Mouse (Mus musculus) brown adipose tissue, adult 24 weeks (tissue): ENCODE results near the gene Hsdl2. TPM values are rescaled to one million over a fixed set of nuclear protein-coding genes. Genes with fewer than 3 reads are reported as not detected.
A peak's percentile ranks its signal among the peaks of the same experiment; 100 is the strongest.

Source experiments
- H3K27ac ChIP-seq: fragments of 200-500 bp; replicated peaks from 2 replicates; pipeline ENCODE4 v1.5.1; 2012; ENCODE audit warnings: low read depth, mild to moderate bottlenecking, low read length
- H3K4me1 ChIP-seq: fragments of 200-500 bp; 2 replicates; pipeline ENCODE4 v1.6.1; 2012; ENCODE audit warnings: low read length, mixed read lengths; ENCODE audit not compliant: control insufficient read depth, insufficient read depth, insufficient read length
- H3K4me3 ChIP-seq: fragments of 200-500 bp; 2 replicates; pipeline ENCODE4 v1.5.1; 2012; ENCODE audit warnings: low read depth, mild to moderate bottlenecking, low read length, moderate library complexity; ENCODE audit not compliant: insufficient read depth
- polyA plus RNA-seq: library from polyadenylated mRNA; stranded (reverse); fragments of >200 nt; gene quantifications from 2 replicates; pipeline ENCODE4 v1.2.4, GENCODE M21; 2012; ENCODE audit not compliant: missing spikeins, insufficient read depth, insufficient read length

Hsdl2 gene
- polyA plus RNA-seq, 1 experiment: 343 TPM

DNA sequence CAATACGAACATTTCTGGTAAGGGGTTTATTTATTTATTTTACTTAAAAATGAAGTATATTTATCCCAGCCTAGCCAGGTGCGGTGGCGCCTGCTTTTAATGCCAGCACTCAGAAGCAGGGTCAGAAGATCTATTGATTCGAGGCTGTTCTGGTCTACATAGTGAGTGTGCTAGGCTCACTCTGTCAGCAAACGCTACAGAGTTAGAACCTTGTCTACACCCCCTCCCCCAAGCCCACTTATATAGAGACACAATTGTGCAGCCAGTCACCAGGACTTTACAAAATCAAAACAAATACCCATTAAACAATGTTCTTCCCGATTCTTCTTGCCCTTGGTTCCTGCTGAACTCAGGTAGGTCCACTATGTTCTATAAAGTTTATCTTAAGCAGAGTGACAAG, 823 bp downstream of the Hsdl2 start:
- Histone ChIP-seq H3K27ac (peak overlapping the region; percentile 82), H3K4me1 (peaks cover under 1% of the 10 kb centered on the region; the same call in 1 of the 2 replicates)

DNA sequence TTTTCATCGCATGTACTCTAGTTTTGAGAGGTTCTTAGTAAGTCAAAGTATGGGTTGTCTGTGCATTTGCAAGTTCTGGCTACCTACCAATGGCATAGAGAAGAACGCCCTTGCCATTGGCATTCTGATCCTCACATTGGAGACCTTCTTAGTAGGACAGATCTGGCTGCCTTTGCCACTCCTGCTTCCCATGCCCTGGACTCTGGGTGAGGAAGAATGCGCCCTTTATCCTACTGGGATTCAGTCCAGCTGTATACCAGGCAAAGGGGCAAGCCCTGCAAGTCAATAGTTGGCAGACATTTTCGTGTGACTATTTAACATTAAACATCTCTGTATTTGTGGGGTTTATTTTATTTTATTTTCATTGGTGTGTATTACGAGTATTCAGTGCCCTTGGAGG, 3.7 kb downstream of the Hsdl2 start:
- Histone ChIP-seq H3K4me3 (no peak overlapping the region), H3K27ac (0 out of 2 replicates have a peak overlapping the region, but pooled peaks have one; percentile 80), H3K4me1 (peaks cover 12% of the 10 kb centered on the region; the same call in 1 of the 2 replicates)

More for the DNA sequence above, 823 bp downstream of the Hsdl2 start:
- peak overlapping the region; percentile 85 for H3K4me3 ChIP-seq

GRCm38 (mm10) chr4:59587215-59587871, 6.0 kb downstream of the Hsdl2 start:
- H3K4me1 ChIP-seq: peaks cover 12% of the 10 kb centered on the region
- H3K27ac ChIP-seq: peak overlapping the region; percentile 28
- H3K4me3 ChIP-seq: no peak overlapping the region

DNA sequence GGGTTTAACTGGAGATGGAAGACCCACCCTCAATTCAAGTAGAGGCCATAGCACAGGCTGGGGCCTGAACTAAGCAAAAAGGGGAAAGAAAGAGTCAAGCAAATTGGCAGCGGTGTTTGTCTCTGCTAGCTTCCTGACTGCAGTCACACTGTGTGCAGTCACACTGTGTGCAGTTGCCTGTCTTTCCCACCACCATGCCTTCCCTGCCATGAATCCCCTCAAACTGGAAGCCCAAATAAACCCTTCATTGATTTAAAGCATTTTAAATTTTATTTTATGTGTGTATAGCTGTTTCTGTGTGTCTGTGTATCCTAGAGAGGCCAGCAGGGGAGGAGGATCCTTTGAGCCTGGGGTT, 6.5 kb downstream of the Hsdl2 start:
- H3K27ac ChIP-seq: no peak overlapping the region
- no peak overlapping the region for H3K4me3 ChIP-seq
- H3K4me1 ChIP-seq: peaks cover 12% of the 10 kb centered on the region

GRCm38 (mm10) chr4:59594614-59595013, 13.3 kb downstream of the Hsdl2 start:
- H3K4me1 ChIP-seq: peaks cover 2% of the 10 kb centered on the region; the same call in 1 of the 2 replicates
- no peak overlapping the region for H3K4me3 ChIP-seq
- no peak overlapping the region for H3K27ac ChIP-seq

GRCm38 (mm10) chr4:59596556-59596955, 15.2 kb downstream of the Hsdl2 start:
- no peak overlapping the region for H3K4me3 ChIP-seq
- H3K4me1 ChIP-seq: no peaks in the 10 kb centered on the region
- H3K27ac ChIP-seq: no peak overlapping the region

- H3K4me3 ChIP-seq: no peak overlapping the region
- H3K4me1 ChIP-seq: no peaks in the 10 kb centered on the region
- no peak overlapping the region for H3K27ac ChIP-seq
These were observed 21.3 kb downstream of the Hsdl2 start for GRCm38 (mm10) chr4:59602704-59603103.

DNA sequence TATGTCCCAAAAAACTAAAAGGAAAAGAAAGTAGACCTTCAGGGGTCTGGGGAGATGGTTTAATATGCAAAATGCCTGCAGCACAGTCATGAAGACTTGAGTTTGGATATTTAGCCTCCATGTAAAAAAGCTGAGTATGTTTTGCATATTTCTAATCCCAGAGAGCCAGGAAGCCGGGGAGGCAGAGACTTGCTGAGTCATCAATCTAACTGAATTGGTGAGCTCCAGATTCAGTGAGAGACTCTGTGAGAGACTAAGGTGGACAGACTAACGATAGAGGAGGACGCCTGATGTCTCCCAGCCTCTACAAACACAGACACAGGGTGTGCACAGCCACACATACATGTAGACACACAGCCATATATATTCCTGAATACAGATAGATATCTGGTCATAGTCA, 23.5 kb downstream of the Hsdl2 start:
- H3K27ac ChIP-seq: no peak overlapping the region
- H3K4me1 ChIP-seq: no peaks in the 10 kb centered on the region
- H3K4me3 ChIP-seq: no peak overlapping the region

DNA sequence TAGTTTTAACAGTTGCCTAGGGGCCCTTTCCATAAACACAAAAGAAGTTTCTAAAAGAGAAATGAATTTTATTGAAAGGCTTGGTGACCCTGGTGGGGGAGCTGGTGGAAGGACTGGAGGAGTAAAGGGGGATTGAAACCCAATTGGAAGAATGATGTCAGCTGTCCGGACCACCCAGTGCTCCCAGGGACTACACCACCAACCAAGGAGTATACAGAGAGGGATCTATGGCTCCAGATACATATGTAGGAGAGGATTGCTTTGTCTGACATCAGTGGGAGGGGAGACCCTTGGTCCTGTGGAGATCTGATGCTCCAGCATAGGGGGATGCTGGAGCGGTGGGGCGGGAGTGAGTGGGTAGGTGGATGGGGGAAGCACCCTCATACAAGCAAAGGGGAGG, 24.1 kb downstream of the Hsdl2 start:
- no peaks in the 10 kb centered on the region for H3K4me1 ChIP-seq
- H3K4me3 ChIP-seq: no peak overlapping the region
- no peak overlapping the region for H3K27ac ChIP-seq

GRCm38 (mm10) chr4:59610411-59610810, 29.0 kb downstream of the Hsdl2 start:
- Histone ChIP-seq H3K27ac (no peak overlapping the region), H3K4me3 (no peak overlapping the region), H3K4me1 (no peaks in the 10 kb centered on the region)

DNA sequence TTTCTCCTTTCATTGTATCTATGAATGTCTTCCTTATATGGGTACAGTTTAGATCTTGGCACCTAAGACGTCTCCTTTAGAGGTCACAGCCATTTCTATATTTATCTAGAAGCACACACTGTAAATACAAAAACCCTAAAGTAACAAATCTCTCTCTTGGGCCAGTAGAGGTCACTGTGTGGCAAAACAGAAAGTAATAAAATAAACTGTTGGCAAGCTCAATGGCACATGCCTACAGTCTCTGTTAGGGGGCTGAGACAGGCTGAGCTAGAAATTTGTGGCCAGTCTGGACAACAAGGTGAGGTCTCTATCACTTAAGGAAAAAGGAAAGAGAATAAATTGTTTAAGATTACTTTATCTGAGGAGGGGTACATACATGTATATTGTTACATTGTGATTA, 33.6 kb downstream of the Hsdl2 start:
- H3K27ac ChIP-seq: no peak overlapping the region
- H3K4me3 ChIP-seq: no peak overlapping the region
- no peaks in the 10 kb centered on the region for H3K4me1 ChIP-seq

DNA sequence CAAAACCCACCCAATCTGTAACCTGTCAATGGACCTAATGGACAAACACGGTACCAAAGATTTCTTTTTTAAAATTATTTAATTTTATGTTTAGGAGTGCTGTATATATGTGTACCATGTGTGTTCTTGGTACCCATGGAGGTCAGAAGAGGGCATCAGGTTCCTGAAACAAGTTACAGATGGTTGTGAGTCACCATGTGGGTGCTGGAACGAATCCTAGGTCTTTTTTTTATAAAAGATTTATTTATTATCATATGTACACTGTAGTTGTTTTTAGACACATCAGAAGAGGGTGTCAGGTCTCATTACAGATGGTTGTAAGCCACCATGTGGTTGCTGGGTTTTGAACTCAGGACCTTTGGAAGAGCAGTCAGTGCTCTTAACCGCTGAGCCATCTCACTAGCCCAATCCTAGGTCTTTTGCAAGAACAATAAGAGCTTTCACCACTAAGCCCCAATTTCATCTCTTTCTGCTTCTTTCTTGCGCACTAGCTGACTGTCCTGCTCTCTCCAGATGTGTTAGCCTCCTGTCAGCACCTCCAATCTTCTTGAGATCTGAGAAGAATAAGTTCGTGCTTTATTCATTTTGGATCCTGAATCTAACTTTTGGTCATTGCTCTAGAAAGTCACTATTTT, 38.4 kb downstream of the Hsdl2 start:
- no peak overlapping the region for H3K27ac ChIP-seq
- no peaks in the 10 kb centered on the region for H3K4me1 ChIP-seq
- no peak overlapping the region for H3K4me3 ChIP-seq

- Histone ChIP-seq H3K27ac (peak overlapping the region; percentile 57), H3K4me1 (no peaks in the 10 kb centered on the region), H3K4me3 (peak overlapping the region; percentile 85)
These were observed 44.3 kb downstream of the Hsdl2 start for GRCm38 (mm10) chr4:59625676-59625997.

DNA sequence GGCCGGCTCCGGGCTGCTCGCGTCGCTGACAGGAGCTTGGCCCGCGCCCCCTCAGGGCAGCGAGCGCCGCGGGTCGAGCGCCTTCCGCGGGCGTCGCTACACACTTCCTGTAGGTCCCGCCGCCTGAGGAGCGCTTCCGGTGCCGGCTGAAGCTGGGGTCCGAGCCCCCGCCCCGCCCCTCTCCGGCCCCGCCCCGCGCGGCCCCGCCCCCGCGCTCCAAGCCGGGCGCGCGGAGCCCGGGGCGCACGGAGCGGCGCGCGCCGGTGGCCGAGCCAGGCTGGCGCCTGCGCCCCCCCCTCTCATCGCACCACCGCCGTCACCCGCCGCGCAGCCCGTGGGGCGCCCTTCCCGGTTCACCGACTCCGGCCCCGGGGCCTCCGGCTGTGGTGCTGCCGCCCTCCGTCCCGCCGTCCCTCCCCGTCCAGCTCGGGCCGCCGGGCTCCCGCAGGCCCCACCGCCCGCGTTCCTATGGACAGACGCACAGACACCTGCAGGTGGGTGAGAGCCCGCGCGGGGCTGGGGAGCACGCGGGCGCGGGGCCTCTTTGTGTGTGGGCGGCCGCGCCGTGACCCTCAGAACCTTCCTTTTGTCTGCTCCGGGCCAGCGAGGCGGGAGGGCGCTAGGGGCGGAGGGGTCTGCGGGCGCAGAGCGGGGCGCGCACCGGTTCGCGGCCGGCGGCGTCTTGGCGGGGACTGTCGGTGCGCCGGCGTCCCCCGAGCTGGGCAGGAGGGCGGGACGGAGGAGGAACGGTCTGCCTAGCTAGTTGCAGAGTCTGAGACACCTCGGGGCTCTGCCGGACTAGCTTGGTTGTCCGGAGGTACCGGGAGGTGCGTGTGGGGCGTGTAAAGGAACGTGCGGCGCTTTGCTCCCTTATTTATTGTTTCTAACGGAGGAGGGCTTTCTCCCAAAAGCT, 44.9 kb downstream of the Hsdl2 start, which contains the start of gene E130308A19Rik:
Gene E130308A19Rik (plus strand): TSS at position 214 of the 913 bp plus-strand sequence.
- peak within 1 kb of the TSS; percentile 85 for H3K4me3 ChIP-seq
- peak within 1 kb of the TSS; percentile 57 for H3K27ac ChIP-seq
- H3K4me1 ChIP-seq: no peaks in the 10 kb centered on the region

DNA sequence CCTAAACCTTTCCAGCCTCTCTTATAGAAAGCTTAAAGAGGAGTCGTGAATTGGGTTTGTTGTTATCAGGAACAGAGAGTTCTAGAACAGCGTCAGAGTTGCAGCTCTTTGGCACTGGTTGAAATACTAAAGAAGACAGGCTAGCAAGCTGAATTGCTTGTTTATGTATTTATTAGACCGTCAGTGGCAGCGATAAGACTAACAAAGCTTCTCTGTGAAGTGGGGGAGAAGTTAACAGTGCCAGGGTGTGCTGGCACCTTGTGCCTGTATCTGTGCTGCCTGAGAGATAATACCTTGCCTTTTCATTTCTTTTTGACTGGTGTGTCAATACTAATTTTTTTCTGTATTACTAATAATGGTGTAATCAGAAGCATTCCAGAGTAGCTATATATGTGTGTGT, 46.9 kb downstream of the Hsdl2 start:
- Histone ChIP-seq H3K4me3 (no peak overlapping the region), H3K4me1 (no peaks in the 10 kb centered on the region), H3K27ac (no peak overlapping the region)
